Mouse (Mus musculus) cerebellum, postnatal 36 days (tissue): Measurements from ENCODE around the gene Tmprss12.
A peak's percentile ranks its signal among the peaks of the same experiment; 100 is the strongest.
"Not testable (repeated sequence)": the region's sequence is repeated elsewhere in the genome, so short reads cannot be mapped to it uniquely, and the experiment has no call there.

Experiments used
- DNase-seq, 2 experiments: peaks; one replicate each; pipeline ENCODE4 v3.0.0; 2021 to 2022; ENCODE audit warnings: mixed read lengths in 2 of 2

Gene Tmprss12

DNA sequence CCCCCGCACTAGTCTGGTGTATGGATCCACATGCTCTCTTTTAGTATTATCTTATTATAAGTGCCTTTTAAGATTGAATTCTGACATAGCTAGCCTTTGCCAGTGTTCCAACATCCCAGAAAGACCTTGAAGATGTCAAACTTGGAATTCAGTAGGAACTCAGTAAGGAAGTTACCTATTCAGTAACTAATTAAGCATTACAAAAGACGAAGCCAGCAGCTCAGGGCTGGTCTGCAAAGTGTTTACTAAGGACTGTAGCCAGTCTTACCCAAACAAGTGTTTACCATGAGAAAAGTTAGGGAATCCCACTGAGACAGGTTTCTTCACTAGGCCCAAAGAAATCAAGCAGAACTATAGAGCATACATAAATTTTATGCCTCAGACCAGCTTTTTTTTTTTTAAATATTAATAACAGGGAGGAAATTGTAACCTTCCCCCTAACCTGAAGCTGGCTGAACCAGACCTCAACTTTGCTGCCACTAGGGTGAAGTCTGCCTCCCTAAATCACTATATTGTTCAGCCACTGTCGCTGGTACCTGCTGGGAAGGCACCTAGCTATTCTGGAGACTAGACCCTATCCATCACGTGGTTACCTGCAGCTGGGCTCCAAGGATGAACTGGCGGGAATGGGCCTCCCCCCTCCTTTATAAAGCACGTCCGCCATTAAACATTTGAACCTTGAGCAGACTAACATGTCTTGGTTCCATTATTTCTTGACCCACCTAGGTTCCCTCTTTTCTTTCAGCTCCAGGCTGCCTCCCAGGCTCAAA, 5.7 kb upstream of the Tmprss12 start:
- no peak for DNase-seq

- DNase-seq, result no peak
Measured at GRCm38 (mm10) chr15:100276403-100276802, 4.2 kb upstream of the Tmprss12 start.

DNA sequence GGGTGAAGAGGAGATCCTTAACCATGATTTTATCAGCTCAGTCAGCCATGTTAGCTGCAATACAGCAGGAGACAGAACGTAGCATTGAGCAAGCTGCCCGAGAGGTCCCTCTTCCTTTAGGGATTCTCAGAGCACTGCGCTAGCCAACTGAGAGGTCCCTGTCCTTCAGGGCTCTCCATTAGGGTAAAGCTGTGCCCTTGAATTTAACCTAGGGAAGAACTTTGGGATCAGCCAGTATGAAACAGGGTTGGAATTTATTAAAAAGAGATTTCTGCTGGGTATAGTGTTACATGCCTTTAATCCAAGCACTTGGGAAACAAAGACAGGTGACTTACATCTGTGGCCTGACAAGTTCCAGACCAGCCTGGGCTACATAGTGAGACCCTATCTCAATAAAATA, 3.1 kb upstream of the Tmprss12 start:
- no peak for DNase-seq

- no peak for DNase-seq
Measured at GRCm38 (mm10) chr15:100288980-100289379, 8.3 kb downstream of the Tmprss12 start.

GRCm38 (mm10) chr15:100290858-100291257, 10.2 kb downstream of the Tmprss12 start:
- DNase-seq, result no peak

GRCm38 (mm10) chr15:100292326-100292725, 11.7 kb downstream of the Tmprss12 start:
- no peak for DNase-seq

- no peak for DNase-seq
Measured at GRCm38 (mm10) chr15:100297856-100298255, 17.2 kb downstream of the Tmprss12 start.

DNA sequence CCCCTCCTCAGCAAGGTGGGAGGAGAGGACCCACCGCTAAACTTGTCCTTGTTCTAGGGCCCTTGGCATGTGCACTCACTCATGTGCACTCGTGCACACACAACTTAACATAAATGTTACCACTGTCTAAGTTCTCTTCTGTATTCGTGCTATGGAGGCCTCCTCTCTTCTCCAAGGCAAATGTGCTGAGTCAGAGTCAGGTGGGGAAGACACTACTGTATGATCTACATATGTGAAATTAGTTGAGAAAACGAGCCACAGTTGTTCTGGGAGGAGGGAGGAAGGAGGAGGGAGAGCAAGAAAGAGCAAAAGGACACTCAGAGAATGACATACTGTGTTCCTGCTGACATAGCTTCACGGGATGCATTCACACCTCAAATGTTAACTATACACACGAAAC, 19.9 kb downstream of the Tmprss12 start:
- no peak for DNase-seq

DNA sequence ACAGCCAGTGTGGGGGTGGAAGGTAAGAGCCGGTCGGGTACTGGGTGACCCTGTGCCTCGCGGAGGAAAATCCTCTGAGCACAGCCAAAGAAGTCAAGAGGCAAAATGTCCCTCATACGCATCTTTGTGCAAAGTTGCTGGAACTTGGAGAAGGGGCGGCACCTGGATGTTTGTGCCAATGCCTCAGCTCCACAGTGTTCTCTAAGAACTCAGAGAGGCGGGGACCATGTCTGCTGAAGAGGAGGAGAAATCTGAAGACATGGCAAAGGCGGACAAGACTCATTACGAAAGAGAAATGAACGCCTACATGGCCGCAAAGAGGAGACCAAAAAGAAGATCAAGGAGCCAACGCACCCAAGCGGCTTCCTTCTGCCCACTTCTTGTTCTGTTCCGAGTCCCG, 20.9 kb downstream of the Tmprss12 start:
- DNase-seq, result no peak

- DNase-seq, result no peak
Measured at GRCm38 (mm10) chr15:100303428-100304018, 22.9 kb downstream of the Tmprss12 start.

DNA sequence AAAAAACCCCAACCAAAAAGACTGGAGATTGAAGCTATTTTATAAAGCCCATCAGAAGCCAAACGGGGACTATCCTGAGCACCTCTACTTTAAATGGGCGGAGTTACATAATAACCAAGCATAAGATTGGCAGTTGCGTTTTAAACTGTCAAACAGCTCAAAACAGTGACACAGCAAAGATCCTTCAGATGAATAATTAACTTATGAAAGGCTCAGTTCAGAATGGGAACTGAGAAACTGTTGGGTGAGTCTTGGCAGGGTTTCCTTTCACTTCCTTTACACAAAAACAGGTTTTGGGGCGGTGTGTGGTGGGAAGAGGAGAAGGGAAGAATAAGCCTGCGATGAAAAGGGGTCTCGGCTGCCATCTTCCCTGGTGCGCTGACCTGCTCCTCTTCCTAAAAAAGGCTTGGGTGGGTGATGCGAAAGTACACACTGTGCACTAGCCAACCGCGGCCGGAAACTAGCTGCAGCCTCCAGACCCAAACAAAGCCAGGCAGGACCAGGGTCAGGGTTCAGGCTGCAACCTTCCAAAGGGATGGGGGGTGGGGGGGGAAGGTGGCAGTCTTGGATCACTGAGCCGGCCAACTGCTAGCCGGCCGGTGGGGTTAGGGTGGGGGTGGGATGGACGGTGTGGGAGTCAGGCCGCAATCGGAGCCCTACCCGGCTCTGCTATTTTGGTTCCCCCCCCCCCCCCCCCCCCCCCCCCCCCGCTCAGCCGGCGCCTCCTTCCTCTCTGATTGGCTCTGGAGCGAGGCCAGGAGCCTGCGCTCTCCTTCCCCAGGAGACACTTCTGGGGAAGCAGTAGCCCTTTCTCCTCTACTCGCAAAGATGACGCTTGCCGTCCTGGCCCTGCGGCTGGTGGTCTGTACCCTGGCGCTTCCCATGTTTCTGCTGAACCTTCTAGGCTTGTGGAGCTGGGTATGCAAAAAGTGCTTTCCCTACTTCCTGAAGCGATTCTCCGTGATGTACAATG, 23.7 kb downstream of the Tmprss12 start, which contains the start of gene Mettl7a1:
Gene Mettl7a1, plus strand, starts transcription at position 122 of the 973 bp plus-strand sequence.
- peak; percentile 86 to 88 for DNase-seq

- no peak for DNase-seq
Measured at GRCm38 (mm10) chr15:100306201-100306600, 25.6 kb downstream of the Tmprss12 start.

GRCm38 (mm10) chr15:100307438-100308096, 26.9 kb downstream of the Tmprss12 start:
- DNase-seq, result peak; percentile 37 to 46

- DNase-seq, result no peak
Measured at GRCm38 (mm10) chr15:100312346-100312745, 31.7 kb downstream of the Tmprss12 start.

- DNase-seq, result no peak
Measured at GRCm38 (mm10) chr15:100314448-100315145, 34.0 kb downstream of the Tmprss12 start.

GRCm38 (mm10) chr15:100318014-100318671, 37.5 kb downstream of the Tmprss12 start:
- not testable (repeated sequence) for DNase-seq

DNA sequence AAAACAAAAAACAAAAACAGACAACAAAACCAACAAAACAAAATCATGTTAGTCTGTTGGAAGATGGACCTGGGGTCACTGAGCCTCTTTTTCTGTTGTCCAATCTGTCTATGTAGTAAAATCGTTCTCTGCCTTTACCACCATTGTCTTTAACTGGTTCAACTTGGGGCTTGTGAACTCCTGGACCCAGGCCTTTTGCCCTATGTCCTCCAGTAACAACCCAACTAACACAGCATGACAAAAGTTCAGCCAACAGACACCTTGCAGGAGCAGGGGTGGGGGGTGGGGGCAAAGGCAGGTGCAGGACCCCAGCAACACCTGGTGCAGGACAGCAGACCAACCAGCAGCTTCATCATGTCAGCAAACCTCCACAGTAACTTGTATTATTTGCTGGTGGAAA, 39.2 kb downstream of the Tmprss12 start:
- no peak for DNase-seq

- no peak for DNase-seq
Measured at GRCm38 (mm10) chr15:100320295-100320905, 39.8 kb downstream of the Tmprss12 start.

DNA sequence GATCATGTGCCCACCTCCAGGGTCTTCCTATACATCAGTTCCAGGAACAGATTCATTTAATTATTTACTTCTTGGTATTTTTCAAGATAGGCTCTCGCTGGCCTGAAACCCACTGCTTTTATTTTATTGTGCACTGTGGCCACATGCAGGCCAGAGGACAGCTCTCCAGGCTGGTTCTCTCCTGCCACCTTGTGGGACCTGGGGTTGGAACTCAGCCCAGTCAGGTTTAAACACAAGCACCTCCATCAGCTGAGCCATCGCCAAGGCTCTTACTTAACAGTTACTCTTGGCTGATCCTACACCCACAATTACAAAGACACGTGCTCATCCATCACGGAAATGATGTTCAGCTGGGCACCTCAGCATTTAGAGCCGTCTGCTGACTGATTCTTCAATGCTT, 40.5 kb downstream of the Tmprss12 start:
- DNase-seq, result peak; percentile 68 to 75

GRCm38 (mm10) chr15:100324021-100324591, 43.5 kb downstream of the Tmprss12 start:
- DNase-seq, result no peak

- no peak for DNase-seq
Measured at GRCm38 (mm10) chr15:100325235-100325634, 44.6 kb downstream of the Tmprss12 start.
